Mouse (Mus musculus): Measurements from ENCODE around the gene Maml3. TPM values are rescaled to one million over a fixed set of nuclear protein-coding genes. Genes with fewer than 3 reads are reported as not detected.
A peak's percentile ranks its signal among the peaks of the same experiment; 100 is the strongest.

Maml3 gene
- polyA plus RNA-seq, 1 experiment from 2014 or later, result 6.5 TPM

- no peak for ATAC-seq (replicated peaks; ENCODE audit: low FRiP score, low TSS enrichment, low read depth)
- Histone ChIP-seq H3K27me3 (replicated peaks; ENCODE audit: control insufficient read depth, insufficient read depth, low read length) (no peaks in the 10 kb centered on the region), H3K4me3 (ENCODE audit: low read depth, low read length) (no peak overlapping the region), H3K9me3 (ENCODE audit: control insufficient read depth, low read length) (no peaks in the 10 kb centered on the region), H3K27ac (ENCODE audit: low read depth) (no peak overlapping the region), H3K36me3 (ENCODE audit: control insufficient read depth, insufficient read depth, low read length) (no peaks in the 10 kb centered on the region), H3K4me1 (replicated peaks; ENCODE audit: control insufficient read depth, insufficient read depth, low read length) (no peaks in the 10 kb centered on the region; the same call in 1 of the 2 replicates), H3K4me2 (ENCODE audit: low read length) (no peak overlapping the region), H3K9ac (ENCODE audit: low read length) (no peak overlapping the region)
- 88% methylated on average over 4 of the region's 4 CpGs for WGBS
- DNase-seq (ENCODE audit: low spot score), result no peak
Observed at GRCm38 (mm10) chr3:51875629-51876028, 229.2 kb downstream of the Maml3 start.

DNA sequence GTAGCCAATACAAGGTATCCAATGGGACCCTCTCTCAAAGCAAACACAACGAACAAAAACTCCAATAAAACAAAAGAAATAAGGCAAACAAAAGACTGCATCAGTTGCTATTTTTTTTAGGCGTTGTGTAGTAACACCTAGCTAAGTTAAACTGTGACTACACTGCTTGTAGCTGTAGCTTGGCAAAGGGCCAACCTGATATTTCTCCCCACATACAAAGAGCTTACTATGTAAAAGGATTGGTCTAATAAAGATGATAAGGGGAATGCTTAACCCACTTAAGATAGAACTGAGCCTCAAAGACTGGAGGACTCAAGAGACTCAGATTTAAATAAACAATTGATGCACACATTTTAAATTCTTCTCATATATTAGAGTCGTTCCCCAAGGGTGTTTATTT is 230.6 kb downstream of the Maml3 start:
- DNase-seq (ENCODE audit: low spot score) (no peak), ATAC-seq (replicated peaks; ENCODE audit: low FRiP score, low TSS enrichment, low read depth) (no peak)
- WGBS, result 52% methylated on average over 3 of the region's 3 CpGs
- Histone ChIP-seq H3K27ac (ENCODE audit: low read depth) (no peak overlapping the region), H3K9ac (ENCODE audit: low read length) (no peak overlapping the region), H3K4me2 (ENCODE audit: low read length) (no peak overlapping the region), H3K9me3 (ENCODE audit: control insufficient read depth, low read length) (no peaks in the 10 kb centered on the region), H3K4me3 (ENCODE audit: low read depth, low read length) (no peak overlapping the region), H3K36me3 (ENCODE audit: control insufficient read depth, insufficient read depth, low read length) (no peaks in the 10 kb centered on the region), H3K27me3 (replicated peaks; ENCODE audit: control insufficient read depth, insufficient read depth, low read length) (no peaks in the 10 kb centered on the region), H3K4me1 (replicated peaks; ENCODE audit: control insufficient read depth, insufficient read depth, low read length) (peaks cover 9% of the 10 kb centered on the region; the same call in 1 of the 2 replicates)

DNA sequence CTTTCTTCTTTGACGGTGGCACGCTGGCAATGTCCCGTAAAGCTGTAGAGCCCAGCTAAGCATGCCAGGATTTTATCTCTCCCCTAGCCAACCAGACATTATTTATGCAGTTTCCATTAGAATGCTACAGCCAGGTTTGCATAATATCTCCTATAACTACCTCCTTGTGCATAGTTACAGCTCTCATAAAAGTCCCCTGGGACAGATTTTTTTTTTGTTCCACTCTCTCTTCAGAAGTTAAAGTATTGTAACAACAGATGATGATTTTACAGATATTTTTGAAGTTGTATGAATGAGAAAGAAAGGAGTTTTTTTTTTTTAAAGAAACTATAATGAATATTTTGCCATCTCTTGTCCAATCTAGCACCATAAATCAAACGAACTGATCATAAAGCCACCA is 232.1 kb downstream of the Maml3 start:
- DNase-seq (ENCODE audit: low spot score) (no peak), ATAC-seq (replicated peaks; ENCODE audit: low FRiP score, low TSS enrichment, low read depth) (no peak)
- no peak overlapping the region for H3K9ac ChIP-seq (ENCODE audit: low read length)
- no peak overlapping the region for H3K27ac ChIP-seq (ENCODE audit: low read depth)
- no peak overlapping the region for H3K4me2 ChIP-seq (ENCODE audit: low read length)
- 67% methylated on average over 4 of the region's 4 CpGs for WGBS
- H3K4me3 ChIP-seq (ENCODE audit: low read depth, low read length), result no peak overlapping the region
- peaks cover 21% of the 10 kb centered on the region for H3K4me1 ChIP-seq (replicated peaks; ENCODE audit: control insufficient read depth, insufficient read depth, low read length)
- H3K27me3 ChIP-seq (replicated peaks; ENCODE audit: control insufficient read depth, insufficient read depth, low read length), result no peaks in the 10 kb centered on the region
- H3K36me3 ChIP-seq (ENCODE audit: control insufficient read depth, insufficient read depth, low read length), result no peaks in the 10 kb centered on the region
- no peaks in the 10 kb centered on the region for H3K9me3 ChIP-seq (ENCODE audit: control insufficient read depth, low read length)

- Histone ChIP-seq H3K36me3 (ENCODE audit: control insufficient read depth, insufficient read depth, low read length) (no peaks in the 10 kb centered on the region), H3K27ac (ENCODE audit: low read depth) (no peak overlapping the region), H3K4me1 (replicated peaks; ENCODE audit: control insufficient read depth, insufficient read depth, low read length) (peaks cover 21% of the 10 kb centered on the region), H3K9ac (ENCODE audit: low read length) (no peak overlapping the region), H3K4me3 (ENCODE audit: low read depth, low read length) (no peak overlapping the region), H3K9me3 (ENCODE audit: control insufficient read depth, low read length) (no peaks in the 10 kb centered on the region), H3K4me2 (ENCODE audit: low read length) (no peak overlapping the region), H3K27me3 (replicated peaks; ENCODE audit: control insufficient read depth, insufficient read depth, low read length) (no peaks in the 10 kb centered on the region)
- ATAC-seq (replicated peaks; ENCODE audit: low FRiP score, low TSS enrichment, low read depth), result no peak
- 65% methylated on average over 4 of the region's 4 CpGs for WGBS
- DNase-seq (ENCODE audit: low spot score), result no peak
Observed at GRCm38 (mm10) chr3:51871346-51871745, 233.5 kb downstream of the Maml3 start.

- Histone ChIP-seq H3K4me2 (ENCODE audit: low read length) (no peak overlapping the region), H3K27me3 (replicated peaks; ENCODE audit: control insufficient read depth, insufficient read depth, low read length) (no peaks in the 10 kb centered on the region), H3K4me1 (replicated peaks; ENCODE audit: control insufficient read depth, insufficient read depth, low read length) (peaks cover 21% of the 10 kb centered on the region), H3K9ac (ENCODE audit: low read length) (no peak overlapping the region), H3K9me3 (ENCODE audit: control insufficient read depth, low read length) (no peaks in the 10 kb centered on the region), H3K27ac (ENCODE audit: low read depth) (no peak overlapping the region), H3K4me3 (ENCODE audit: low read depth, low read length) (no peak overlapping the region), H3K36me3 (ENCODE audit: control insufficient read depth, insufficient read depth, low read length) (no peaks in the 10 kb centered on the region)
- ATAC-seq (replicated peaks; ENCODE audit: low FRiP score, low TSS enrichment, low read depth) (no peak), DNase-seq (ENCODE audit: low spot score) (no peak)
- WGBS, result 66% methylated on average over 6 of the region's 6 CpGs
Observed at GRCm38 (mm10) chr3:51869980-51870379, 234.9 kb downstream of the Maml3 start.

DNA sequence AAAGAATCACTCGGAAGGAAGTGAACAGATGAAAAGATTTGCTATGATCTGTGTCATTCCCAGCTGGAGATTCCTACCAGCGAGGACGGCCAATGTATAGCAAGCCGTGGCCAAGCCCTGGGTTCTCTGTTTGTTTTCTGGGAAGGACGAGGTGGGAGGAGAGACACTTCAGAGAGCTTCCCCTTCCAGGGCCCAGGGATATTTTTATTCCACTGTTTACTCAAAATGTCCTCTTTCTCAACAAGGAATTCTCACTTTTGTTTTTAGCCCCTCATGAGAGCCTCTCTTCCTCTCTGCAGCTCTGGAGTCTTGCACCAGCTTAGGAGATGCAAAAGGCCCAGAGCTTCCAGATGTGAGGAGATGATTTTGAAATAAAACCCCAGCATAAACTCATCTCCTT is 236.0 kb downstream of the Maml3 start:
- H3K4me2 ChIP-seq (ENCODE audit: low read length), result peak overlapping the region; percentile 22; the same call in 1 of the 2 replicates
- peak overlapping the region; percentile 5 for H3K27ac ChIP-seq (ENCODE audit: low read depth)
- peaks cover 21% of the 10 kb centered on the region for H3K4me1 ChIP-seq (replicated peaks; ENCODE audit: control insufficient read depth, insufficient read depth, low read length)
- H3K27me3 ChIP-seq (replicated peaks; ENCODE audit: control insufficient read depth, insufficient read depth, low read length), result no peaks in the 10 kb centered on the region
- no peak overlapping the region for H3K9ac ChIP-seq (ENCODE audit: low read length)
- no peak for DNase-seq (ENCODE audit: low spot score)
- no peaks in the 10 kb centered on the region for H3K9me3 ChIP-seq (ENCODE audit: control insufficient read depth, low read length)
- no peak overlapping the region for H3K4me3 ChIP-seq (ENCODE audit: low read depth, low read length)
- 8% methylated on average over 5 of the region's 5 CpGs for whole genome bisulfite sequencing
- no peaks in the 10 kb centered on the region for H3K36me3 ChIP-seq (ENCODE audit: control insufficient read depth, insufficient read depth, low read length)
- no peak for ATAC-seq (replicated peaks; ENCODE audit: low FRiP score, low TSS enrichment, low read depth)

DNA sequence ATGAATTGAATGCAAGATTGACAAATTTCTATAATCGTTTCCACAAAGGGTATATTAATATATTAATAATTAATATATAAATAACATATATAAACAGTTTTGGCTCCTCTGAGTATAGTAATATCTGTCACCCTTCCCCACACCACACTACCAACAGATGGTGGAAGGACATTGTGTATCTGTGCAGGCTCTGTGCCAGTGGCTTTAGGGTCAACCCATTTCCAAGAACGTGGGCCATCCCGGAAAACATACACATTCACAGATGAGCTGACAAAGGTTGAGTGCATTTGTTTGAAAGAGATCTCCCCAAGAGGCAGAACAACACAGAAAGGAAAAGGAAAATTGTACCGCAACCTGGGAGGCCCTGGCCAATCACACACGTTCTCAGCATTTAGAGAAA is 238.4 kb downstream of the Maml3 start:
- no peaks in the 10 kb centered on the region for H3K27me3 ChIP-seq (replicated peaks; ENCODE audit: control insufficient read depth, insufficient read depth, low read length)
- H3K4me1 ChIP-seq (replicated peaks; ENCODE audit: control insufficient read depth, insufficient read depth, low read length), result peaks cover 21% of the 10 kb centered on the region
- no peak overlapping the region for H3K9ac ChIP-seq (ENCODE audit: low read length)
- WGBS, result 81% methylated on average over 5 of the region's 5 CpGs
- no peak overlapping the region for H3K4me2 ChIP-seq (ENCODE audit: low read length)
- DNase-seq (ENCODE audit: low spot score) (no peak), ATAC-seq (replicated peaks; ENCODE audit: low FRiP score, low TSS enrichment, low read depth) (no peak)
- no peaks in the 10 kb centered on the region for H3K36me3 ChIP-seq (ENCODE audit: control insufficient read depth, insufficient read depth, low read length)
- H3K9me3 ChIP-seq (ENCODE audit: control insufficient read depth, low read length), result no peaks in the 10 kb centered on the region
- H3K4me3 ChIP-seq (ENCODE audit: low read depth, low read length), result no peak overlapping the region
- no peak overlapping the region for H3K27ac ChIP-seq (ENCODE audit: low read depth)

DNA sequence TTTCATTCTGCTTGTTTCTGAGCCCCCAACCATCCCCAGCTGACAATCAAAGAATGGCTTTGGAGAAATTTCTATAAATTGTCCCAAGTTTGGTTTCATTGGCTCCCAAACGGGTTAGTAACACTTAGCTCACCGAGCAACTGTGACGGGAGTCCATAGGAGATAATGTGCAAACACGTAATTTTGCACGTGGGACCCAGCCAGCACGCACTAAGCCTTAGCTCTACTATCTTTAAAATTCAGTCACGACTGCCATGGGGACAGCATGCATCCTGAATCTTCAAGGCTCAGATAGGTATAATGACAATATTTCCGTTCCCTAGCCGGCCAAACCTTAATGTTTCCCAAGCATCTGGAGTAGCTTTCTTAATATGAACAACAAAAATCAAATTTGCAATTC is 243.2 kb downstream of the Maml3 start:
- Histone ChIP-seq H3K4me3 (ENCODE audit: low read depth, low read length) (no peak overlapping the region), H3K9ac (ENCODE audit: low read length) (no peak overlapping the region), H3K27me3 (replicated peaks; ENCODE audit: control insufficient read depth, insufficient read depth, low read length) (no peaks in the 10 kb centered on the region), H3K9me3 (ENCODE audit: control insufficient read depth, low read length) (no peaks in the 10 kb centered on the region), H3K36me3 (ENCODE audit: control insufficient read depth, insufficient read depth, low read length) (no peaks in the 10 kb centered on the region), H3K4me1 (replicated peaks; ENCODE audit: control insufficient read depth, insufficient read depth, low read length) (peaks cover 4% of the 10 kb centered on the region; the same call in 1 of the 2 replicates), H3K27ac (ENCODE audit: low read depth) (no peak overlapping the region), H3K4me2 (ENCODE audit: low read length) (no peak overlapping the region)
- WGBS, result 90% methylated on average over 9 of the region's 9 CpGs
- no peak for DNase-seq (ENCODE audit: low spot score)
- ATAC-seq (replicated peaks; ENCODE audit: low FRiP score, low TSS enrichment, low read depth), result no peak

- Histone ChIP-seq H3K27me3 (replicated peaks; ENCODE audit: control insufficient read depth, insufficient read depth, low read length) (no peaks in the 10 kb centered on the region), H3K4me1 (replicated peaks; ENCODE audit: control insufficient read depth, insufficient read depth, low read length) (peaks cover 4% of the 10 kb centered on the region; the same call in 1 of the 2 replicates), H3K27ac (ENCODE audit: low read depth) (no peak overlapping the region), H3K9ac (ENCODE audit: low read length) (no peak overlapping the region), H3K4me3 (ENCODE audit: low read depth, low read length) (no peak overlapping the region), H3K36me3 (ENCODE audit: control insufficient read depth, insufficient read depth, low read length) (peaks cover 6% of the 10 kb centered on the region; the same call in 1 of the 2 replicates), H3K9me3 (ENCODE audit: control insufficient read depth, low read length) (no peaks in the 10 kb centered on the region), H3K4me2 (ENCODE audit: low read length) (no peak overlapping the region)
- WGBS, result 88% methylated on average over 7 of the region's 7 CpGs
- ATAC-seq (replicated peaks; ENCODE audit: low FRiP score, low TSS enrichment, low read depth), result 0 out of 2 replicates have a peak, but pooled peaks have one; percentile 64
- no peak for DNase-seq (ENCODE audit: low spot score)
Observed at GRCm38 (mm10) chr3:51860458-51860857, 244.4 kb downstream of the Maml3 start.

All from intestine, embryonic 14.5 days (tissue).